Mouse (Mus musculus): ENCODE measurements around the gene Arhgef2. TPM values are rescaled to one million over a fixed set of nuclear protein-coding genes. Genes with fewer than 3 reads are reported as not detected.
A peak's percentile ranks its signal among the peaks of the same experiment; 100 is the strongest.
"Not testable (repeated sequence)": the region's sequence is repeated elsewhere in the genome, so short reads cannot be mapped to it uniquely, and the experiment has no call there.

The Arhgef2 gene
- polyA plus RNA-seq, 1 experiment from 2014 or later, result 170 TPM

DNA sequence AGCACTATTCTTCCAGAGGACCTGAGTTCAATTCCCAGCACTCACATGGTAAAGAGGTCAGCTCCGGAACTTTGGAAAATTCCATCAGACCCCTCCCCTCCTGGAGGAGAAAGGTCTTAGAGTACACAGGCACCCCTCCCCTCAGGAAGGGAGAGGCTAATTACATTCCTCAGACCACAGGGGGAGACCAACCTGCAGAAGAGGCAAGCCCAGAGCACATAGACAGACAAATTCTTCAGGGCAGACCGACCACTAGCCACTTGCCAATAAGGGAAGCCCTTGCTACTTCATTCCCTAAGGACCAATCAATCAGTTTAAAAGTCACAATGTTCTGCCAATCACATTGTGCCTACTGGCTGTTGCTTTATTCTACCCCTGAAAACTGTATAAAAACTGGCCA, 32.9 kb upstream of the Arhgef2 start:
- 72% methylated on average over 2 of the region's 2 CpGs for WGBS
- H3K27ac ChIP-seq (ENCODE audit: low read length), result no peak overlapping the region

GRCm38 (mm10) chr3:88573810-88574209, 32.0 kb upstream of the Arhgef2 start:
- ATAC-seq, result no peak
- no peaks in the 10 kb centered on the region for H3K27me3 ChIP-seq (replicated peaks; ENCODE audit: insufficient read depth, low read length)

More for the DNA sequence above, 32.9 kb upstream of the Arhgef2 start:
- DNase-seq (ENCODE audit: low spot score) (no peak), ATAC-seq (no peak)
- Histone ChIP-seq H3K27me3 (replicated peaks; ENCODE audit: insufficient read depth, low read length) (no peaks in the 10 kb centered on the region), H3K36me3 (ENCODE audit: insufficient read depth, low read length) (peaks cover 10% of the 10 kb centered on the region; the same call in 1 of the 2 replicates), H3K4me1 (ENCODE audit: insufficient read depth, low read depth, low read length) (no peaks in the 10 kb centered on the region), H3K9me3 (ENCODE audit: low read length) (no peaks in the 10 kb centered on the region), H3K4me3 (ENCODE audit: low read depth, low read length) (no peak overlapping the region), H3K4me2 (replicated peaks; ENCODE audit: low read depth, low read length) (no peak overlapping the region), H3K9ac (replicated peaks; ENCODE audit: low read depth) (no peak overlapping the region)
- no peak for TF ChIP-seq EP300 (IDR thresholded peaks at IDR 0.05)
- no peak for TF ChIP-seq CTCF (IDR thresholded peaks at IDR 0.05)

GRCm38 (mm10) chr3:88575540-88575939, 30.2 kb upstream of the Arhgef2 start, which contains the start of gene Ssr2:
Ssr2 (plus strand) TSS chr3:88575876.
- TF ChIP-seq CTCF (IDR thresholded peaks at IDR 0.05) (no peak), EP300 (IDR thresholded peaks at IDR 0.05) (no peak)
- H3K27me3 ChIP-seq (replicated peaks; ENCODE audit: insufficient read depth, low read length), result no peaks in the 10 kb centered on the region
- ATAC-seq (no peak), DNase-seq (ENCODE audit: low spot score) (no peak)
- no peak within 1 kb of the TSS for H3K4me3 ChIP-seq (ENCODE audit: low read depth, low read length)
- WGBS, result 84% methylated on average over 3 of the region's 3 CpGs
- H3K4me1 ChIP-seq (ENCODE audit: insufficient read depth, low read depth, low read length), result peaks cover 7% of the 10 kb centered on the region; the same call in 1 of the 2 replicates
- H3K9me3 ChIP-seq (ENCODE audit: low read length), result no peaks in the 10 kb centered on the region
- no peak within 1 kb of the TSS for H3K27ac ChIP-seq (ENCODE audit: low read length)
- no peaks in the 10 kb centered on the region for H3K36me3 ChIP-seq (ENCODE audit: insufficient read depth, low read length)
- H3K9ac ChIP-seq (replicated peaks; ENCODE audit: low read depth), result no peak within 1 kb of the TSS
- H3K4me2 ChIP-seq (replicated peaks; ENCODE audit: low read depth, low read length), result no peak within 1 kb of the TSS

More at GRCm38 (mm10) chr3:88573810-88574209, 32.0 kb upstream of the Arhgef2 start:
- WGBS, result 84% methylated on average over 2 of the region's 2 CpGs
- no peak overlapping the region for H3K4me3 ChIP-seq (ENCODE audit: low read depth, low read length)
- no peak for DNase-seq (ENCODE audit: low spot score)
- no peaks in the 10 kb centered on the region for H3K4me1 ChIP-seq (ENCODE audit: insufficient read depth, low read depth, low read length)
- no peak overlapping the region for H3K9ac ChIP-seq (replicated peaks; ENCODE audit: low read depth)
- H3K4me2 ChIP-seq (replicated peaks; ENCODE audit: low read depth, low read length), result no peak overlapping the region
- H3K36me3 ChIP-seq (ENCODE audit: insufficient read depth, low read length), result peaks cover 3% of the 10 kb centered on the region; the same call in 1 of the 2 replicates
- no peak overlapping the region for H3K27ac ChIP-seq (ENCODE audit: low read length)
- TF ChIP-seq CTCF (IDR thresholded peaks at IDR 0.05), result no peak
- no peak for TF ChIP-seq EP300 (IDR thresholded peaks at IDR 0.05)
- H3K9me3 ChIP-seq (ENCODE audit: low read length), result no peaks in the 10 kb centered on the region

- not testable (repeated sequence) for H3K4me2 ChIP-seq (replicated peaks; ENCODE audit: low read depth, low read length); H3K9ac ChIP-seq (replicated peaks; ENCODE audit: low read depth); H3K9me3 ChIP-seq (ENCODE audit: low read length); H3K36me3 ChIP-seq (ENCODE audit: insufficient read depth, low read length); H3K4me3 ChIP-seq (ENCODE audit: low read depth, low read length); H3K27ac ChIP-seq (ENCODE audit: low read length); DNase-seq (ENCODE audit: low spot score); ATAC-seq; H3K4me1 ChIP-seq (ENCODE audit: insufficient read depth, low read depth, low read length); H3K27me3 ChIP-seq (replicated peaks; ENCODE audit: insufficient read depth, low read length)
- 78% methylated on average over 5 of the region's 5 CpGs for WGBS
These were observed 27.9 kb upstream of the Arhgef2 start for GRCm38 (mm10) chr3:88577846-88578245.

DNA sequence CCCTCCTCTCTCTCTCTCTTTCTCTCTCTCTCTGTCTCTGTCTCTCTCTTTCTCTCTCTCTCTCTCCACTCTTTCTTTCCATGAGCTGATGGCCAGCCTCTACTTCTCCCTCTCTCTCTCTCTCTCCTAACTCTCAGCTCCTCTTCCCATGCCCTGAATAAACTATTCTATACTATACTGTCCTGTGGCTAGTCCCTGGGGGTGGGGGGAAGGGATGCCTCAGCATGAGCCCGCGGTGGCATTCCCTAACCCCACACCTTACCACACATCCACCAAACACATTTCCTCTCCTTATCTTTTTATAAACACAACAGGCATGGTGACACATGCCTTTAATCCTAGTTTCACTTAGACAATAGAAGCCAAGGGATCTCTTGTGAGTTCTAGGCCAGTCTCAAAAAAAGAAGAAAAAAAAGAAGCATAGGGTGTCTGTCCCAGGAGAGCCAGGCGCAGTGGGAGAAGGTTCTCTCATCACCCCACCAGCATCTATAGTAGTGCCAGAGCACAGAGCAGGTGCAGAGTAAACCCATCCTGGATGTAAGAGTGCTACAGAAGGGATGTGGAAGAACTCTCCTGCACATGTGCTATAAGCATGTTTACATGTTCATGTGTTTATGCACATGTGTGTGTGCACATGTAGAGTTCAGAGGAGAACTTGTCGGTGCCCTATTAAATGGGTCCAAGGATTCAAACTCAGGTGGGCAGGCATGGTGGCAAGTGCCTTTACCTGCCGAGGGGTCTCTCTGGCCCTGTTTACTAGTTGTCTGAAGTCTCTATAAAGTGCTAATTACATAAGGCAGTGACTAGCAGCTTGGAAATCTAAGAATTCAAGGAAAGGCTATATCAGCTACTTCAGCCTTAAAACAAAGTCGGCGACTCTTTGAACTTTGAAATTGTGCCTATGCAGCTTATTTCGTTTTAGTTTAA, 27.0 kb upstream of the Arhgef2 start:
- Histone ChIP-seq H3K27me3 (replicated peaks; ENCODE audit: insufficient read depth, low read length) (no peaks in the 10 kb centered on the region), H3K9me3 (ENCODE audit: low read length) (no peaks in the 10 kb centered on the region), H3K4me3 (ENCODE audit: low read depth, low read length) (peak overlapping the region; percentile 91), H3K4me1 (ENCODE audit: insufficient read depth, low read depth, low read length) (peaks cover 7% of the 10 kb centered on the region; the same call in 1 of the 2 replicates), H3K4me2 (replicated peaks; ENCODE audit: low read depth, low read length) (peak overlapping the region; percentile 67), H3K27ac (ENCODE audit: low read length) (no peak overlapping the region), H3K36me3 (ENCODE audit: insufficient read depth, low read length) (no peaks in the 10 kb centered on the region), H3K9ac (replicated peaks; ENCODE audit: low read depth) (no peak overlapping the region)
- TF ChIP-seq CTCF (IDR thresholded peaks at IDR 0.05) (no peak), EP300 (IDR thresholded peaks at IDR 0.05) (no peak)
- DNase-seq (ENCODE audit: low spot score) (no peak), ATAC-seq (no peak)
- WGBS, result 42% methylated on average over 8 of the region's 8 CpGs

DNA sequence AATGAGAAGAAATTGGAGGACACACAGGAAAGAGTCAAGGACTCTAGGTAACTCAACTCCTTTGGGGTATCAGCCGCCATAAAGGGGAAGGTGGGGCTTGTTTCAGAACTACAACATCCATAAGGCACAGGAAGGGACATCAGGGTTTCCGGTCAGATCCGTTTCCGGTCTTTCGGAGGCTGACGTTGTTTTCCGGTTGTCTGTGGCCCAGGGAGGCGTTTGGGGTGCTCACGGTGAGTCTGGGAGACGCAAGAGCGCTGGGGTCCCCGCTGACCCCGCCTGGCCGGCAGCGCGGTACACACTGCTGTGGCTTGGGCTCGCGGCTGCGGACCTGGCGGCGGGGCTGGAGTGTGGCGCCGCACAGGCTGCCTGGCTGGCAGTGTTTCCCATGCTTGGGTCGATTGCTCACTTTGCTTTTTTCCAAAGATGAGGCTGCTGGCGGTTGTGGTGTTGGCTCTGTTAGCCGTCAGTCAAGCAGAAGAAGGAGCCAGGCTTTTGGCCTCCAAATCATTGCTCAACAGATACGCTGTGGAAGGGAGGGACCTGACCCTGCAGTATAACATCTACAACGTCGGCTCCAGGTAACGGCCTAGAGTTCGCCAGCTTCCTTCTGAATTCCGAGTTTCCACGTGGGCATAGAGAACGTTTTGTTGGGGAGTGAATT, 26.2 kb upstream of the Arhgef2 start:
- peak; percentile 96 for ATAC-seq

More for the DNA sequence above, 26.2 kb upstream of the Arhgef2 start:
- no peaks in the 10 kb centered on the region for H3K9me3 ChIP-seq (ENCODE audit: low read length)
- peak overlapping the region; percentile 76 for H3K27ac ChIP-seq (ENCODE audit: low read length)
- H3K4me2 ChIP-seq (replicated peaks; ENCODE audit: low read depth, low read length), result peak overlapping the region; percentile 67
- no peaks in the 10 kb centered on the region for H3K36me3 ChIP-seq (ENCODE audit: insufficient read depth, low read length)
- peaks cover 7% of the 10 kb centered on the region; the same call in 1 of the 2 replicates for H3K4me1 ChIP-seq (ENCODE audit: insufficient read depth, low read depth, low read length)
- DNase-seq (ENCODE audit: low spot score), result peak; percentile 96
- peak overlapping the region; percentile 91 for H3K4me3 ChIP-seq (ENCODE audit: low read depth, low read length)
- no peaks in the 10 kb centered on the region for H3K27me3 ChIP-seq (replicated peaks; ENCODE audit: insufficient read depth, low read length)
- H3K9ac ChIP-seq (replicated peaks; ENCODE audit: low read depth), result peak overlapping the region; percentile 89
- no peak; the same call in 1 of the 2 replicates for TF ChIP-seq EP300 (IDR thresholded peaks at IDR 0.05)
- WGBS, result under 1% methylated on average over 34 of the region's 34 CpGs
